Mouse (Mus musculus) erythroblast, embryonic 14.5 days (primary cell): ENCODE measurements around the gene Ruvbl2.

Experiments
- GATA1 ChIP-seq: IDR thresholded peaks from 2 replicates; pipeline ENCODE4 v1.6.1; 2012; ENCODE audit warnings: low read length, inconsistent platforms, mixed read lengths
- TAL1 ChIP-seq: IDR thresholded peaks from 3 replicates; pipeline ENCODE4 v1.6.1; 2012; ENCODE audit warnings: low read length, inconsistent platforms, mixed read lengths

- no peak for TF ChIP-seq GATA1
- no peak for TF ChIP-seq TAL1
Observed at GRCm38 (mm10) chr7:45477003-45477402, 39.1 kb upstream of the Ruvbl2 start.
